Mouse (Mus musculus): ENCODE results near the gene Mlst8.
"Not testable (repeated sequence)": the region's sequence is repeated elsewhere in the genome, so short reads cannot be mapped to it uniquely, and the experiment has no call there.

Gene Mlst8

DNA sequence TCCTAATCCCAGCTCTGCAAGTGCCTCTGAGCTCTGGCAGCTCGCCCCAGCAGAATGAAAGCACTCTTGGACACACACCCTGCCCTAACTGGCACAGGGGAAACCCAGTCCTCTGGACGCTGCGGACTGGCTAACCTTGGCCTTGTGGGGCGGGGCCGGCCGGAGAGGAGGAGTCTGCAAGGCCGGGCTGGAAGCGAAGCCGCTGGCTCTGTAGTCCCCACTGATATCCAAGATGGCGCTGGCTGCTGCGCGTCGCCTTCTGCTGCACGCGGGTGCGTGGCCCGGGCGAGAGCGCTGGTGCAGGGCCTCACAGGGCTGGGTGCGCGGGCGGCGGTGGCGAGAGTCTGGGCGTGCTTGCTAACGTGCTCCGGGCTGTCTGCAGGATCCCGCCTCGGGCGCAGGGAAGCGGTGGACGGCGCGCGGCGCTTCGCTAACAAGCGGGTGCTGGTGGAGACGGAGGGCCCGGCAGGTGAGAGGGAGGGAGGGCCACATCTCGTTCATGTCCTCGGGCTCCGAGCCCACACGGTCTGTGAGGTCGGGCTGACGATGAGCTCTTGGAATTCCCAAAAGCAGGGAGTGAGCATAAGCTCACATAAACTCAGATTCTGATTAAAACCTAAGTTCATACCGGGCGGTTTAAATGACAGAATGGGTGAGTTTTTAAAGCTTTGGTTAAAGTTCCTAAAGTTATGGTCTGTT is 52.3 kb downstream of the Mlst8 start, which contains the start of gene Eci1:
TSS of gene Eci1 (plus strand) at position 171 of the 699 bp plus-strand sequence.
- DNase-seq (ENCODE audit: low spot score in 2 of 2) = peak; percentile 94 to 95

DNA sequence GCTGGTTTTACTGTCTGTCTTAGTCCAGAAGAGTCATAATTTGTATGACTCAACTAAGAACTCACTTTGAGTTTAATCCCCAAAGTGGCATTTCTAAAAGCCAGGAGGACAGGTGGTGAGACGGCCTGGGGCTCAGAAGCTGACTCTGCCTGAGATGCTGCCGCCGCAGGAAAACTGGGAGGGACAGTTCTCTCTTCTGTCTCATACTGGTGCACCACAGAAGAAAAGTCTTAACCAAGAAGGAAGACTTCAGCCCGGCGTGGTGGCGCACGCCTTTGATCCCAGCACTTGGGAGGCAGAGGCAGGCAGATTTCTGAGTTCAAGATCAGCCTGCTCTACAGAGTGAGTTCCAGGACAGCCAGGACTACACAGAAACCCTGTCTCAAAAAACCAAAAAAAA is 53.0 kb downstream of the Mlst8 start:
- DNase-seq (ENCODE audit: low spot score in 2 of 2) = no peak

- DNase-seq (ENCODE audit: low spot score in 2 of 2) = not testable (repeated sequence)
Measured at GRCm38 (mm10) chr17:24425326-24425725, 53.6 kb downstream of the Mlst8 start.

DNA sequence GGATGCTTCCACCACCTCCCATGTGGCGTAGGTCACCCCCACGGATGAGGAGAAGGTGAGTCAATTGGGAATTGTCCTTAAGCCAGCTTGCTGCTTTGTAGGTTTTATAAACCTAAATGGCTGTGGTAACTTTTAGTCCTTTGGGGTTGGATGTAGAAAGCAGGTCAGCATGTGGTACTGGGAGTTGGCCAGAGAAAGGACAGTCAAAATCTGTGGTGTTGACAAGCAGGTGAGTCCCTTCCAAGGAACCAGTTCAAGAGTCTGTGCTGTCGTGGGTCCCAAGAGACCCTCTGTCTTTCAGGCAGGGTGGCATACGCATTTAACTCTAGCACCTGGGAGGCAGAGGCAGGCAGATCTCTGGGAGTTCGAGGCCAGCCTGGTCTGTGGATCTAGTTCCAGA is 54.4 kb downstream of the Mlst8 start:
- no peak for DNase-seq (ENCODE audit: low spot score in 2 of 2)

Data from right cerebral cortex, postnatal 10 days (tissue).